Mouse (Mus musculus) embryo, embryonic 10 days (tissue): ENCODE data around the gene D10Wsu102e.
A peak's percentile ranks its signal among the peaks of the same experiment; 100 is the strongest.

Source experiments
- DNase-seq: peaks from one replicate; pipeline ENCODE4 v3.0.0-alpha.2; 2015; ENCODE audit warnings: low spot score

D10Wsu102e gene

DNA sequence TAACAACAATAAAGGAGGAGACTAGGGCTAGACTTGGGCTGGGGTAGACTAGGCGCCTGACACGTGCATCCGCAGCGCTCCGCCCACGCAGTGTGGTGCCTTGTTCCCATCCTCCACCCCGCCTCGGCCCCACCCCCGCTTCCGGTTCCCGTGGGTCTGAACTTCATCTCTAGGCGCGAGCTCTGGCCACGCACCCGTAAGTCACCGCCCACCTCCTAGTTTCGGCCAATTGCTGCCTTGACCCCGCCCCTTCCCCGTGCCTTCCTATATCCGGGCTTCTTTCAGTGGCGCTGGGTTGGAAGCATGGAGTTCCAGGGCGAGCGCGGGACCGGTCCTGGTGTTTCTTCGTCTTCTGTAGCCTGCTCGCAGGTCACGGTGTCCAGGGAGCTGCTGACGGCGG, at the start of gene D10Wsu102e:
Gene D10Wsu102e, plus strand, starts transcription at position 266 of the 400 bp plus-strand sequence.
- DNase-seq: peak; percentile 97

DNA sequence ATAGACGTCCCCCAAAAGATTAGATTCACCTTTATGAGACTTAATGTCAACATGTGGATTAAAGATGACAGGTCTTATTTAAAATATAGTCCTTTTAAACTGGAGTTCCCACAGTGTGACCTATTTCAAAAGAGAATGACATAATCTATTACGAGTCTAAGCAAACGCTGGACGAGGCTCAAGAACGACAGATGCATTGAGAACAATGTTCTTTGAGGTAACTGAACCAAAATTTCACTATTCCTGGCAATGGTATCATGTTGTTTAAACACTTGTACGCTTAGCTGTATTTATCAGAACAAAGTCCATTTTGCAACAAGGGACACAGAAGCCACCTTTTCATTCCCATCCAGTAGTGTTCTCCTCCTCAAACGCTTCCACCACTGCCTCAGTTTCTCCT, 49.7 kb upstream of the D10Wsu102e start:
- DNase-seq: no peak

DNA sequence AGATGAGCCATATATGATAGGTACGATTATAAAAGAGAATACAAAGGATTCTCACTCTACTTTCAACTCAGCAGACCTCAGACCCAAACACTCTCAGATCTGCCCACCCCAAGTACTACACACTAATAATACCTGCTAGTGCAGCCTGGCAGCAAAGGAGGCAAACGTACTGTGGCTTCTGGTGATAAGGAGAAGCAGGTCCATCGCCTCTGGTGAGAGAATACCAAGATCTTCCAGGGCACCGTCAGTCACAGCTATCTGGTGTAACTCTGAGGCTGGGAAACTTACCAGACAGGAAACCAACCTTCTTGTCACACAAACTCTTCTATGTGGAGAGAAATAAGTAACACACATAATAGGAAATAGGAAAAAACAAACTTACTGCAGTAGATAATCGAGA, 47.0 kb upstream of the D10Wsu102e start:
- no peak for DNase-seq

DNA sequence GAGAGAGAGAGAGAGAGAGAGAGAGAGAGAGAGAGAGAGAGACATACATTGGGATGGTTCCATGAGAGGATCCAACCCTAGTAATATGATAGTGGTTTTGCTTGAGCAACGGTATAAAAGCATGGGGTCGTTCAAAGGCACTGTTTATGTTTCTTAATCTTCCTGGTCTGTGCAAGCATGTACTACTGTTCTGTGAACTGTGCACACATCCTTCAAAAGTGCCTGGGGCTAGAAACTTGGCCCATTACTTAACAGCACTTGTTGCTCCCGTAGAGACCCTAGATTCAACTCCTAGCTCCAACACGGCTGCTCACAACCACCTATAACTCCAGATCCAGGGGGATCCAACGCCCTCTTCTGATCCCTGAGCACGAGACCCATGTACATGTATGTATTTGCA, 39.6 kb upstream of the D10Wsu102e start:
- no peak for DNase-seq

DNA sequence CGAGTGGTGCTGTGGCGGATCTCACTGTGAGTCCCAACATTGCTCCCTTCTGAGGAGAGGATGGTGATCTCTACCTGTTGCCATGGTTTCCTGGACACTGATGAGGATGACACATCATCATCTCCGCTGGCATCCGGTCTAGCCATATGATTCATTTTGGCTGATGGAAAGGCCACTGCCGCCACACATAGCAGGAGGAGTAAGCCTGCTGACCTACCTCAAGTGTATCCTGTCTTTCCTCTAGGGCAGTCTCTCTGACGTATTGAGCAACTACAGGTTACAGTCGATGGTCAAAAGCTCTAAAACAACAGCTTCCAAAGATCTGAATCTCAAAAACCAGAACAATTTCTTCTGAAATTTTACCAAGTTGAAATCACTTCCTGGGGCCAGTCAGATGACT, 39.2 kb upstream of the D10Wsu102e start:
- DNase-seq: no peak

DNA sequence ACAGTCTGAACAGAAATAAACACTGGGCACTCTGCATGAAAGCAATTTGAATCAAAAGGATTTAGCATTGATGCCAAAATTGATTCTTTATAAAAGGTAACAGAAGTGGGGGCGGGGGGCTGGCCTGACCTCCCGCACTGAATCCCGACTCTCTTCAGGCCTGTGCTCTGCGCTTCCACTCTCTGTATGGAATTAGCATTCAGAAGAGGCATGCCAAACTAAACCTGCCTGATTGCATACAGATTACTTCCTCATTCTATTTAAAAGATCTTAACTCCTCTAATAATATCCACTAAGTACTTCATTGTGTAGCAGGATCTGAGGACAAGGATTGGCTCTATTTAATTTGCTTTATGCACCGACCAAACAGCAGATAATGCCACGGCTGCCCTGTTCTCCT, 38.5 kb upstream of the D10Wsu102e start:
- no peak for DNase-seq

DNA sequence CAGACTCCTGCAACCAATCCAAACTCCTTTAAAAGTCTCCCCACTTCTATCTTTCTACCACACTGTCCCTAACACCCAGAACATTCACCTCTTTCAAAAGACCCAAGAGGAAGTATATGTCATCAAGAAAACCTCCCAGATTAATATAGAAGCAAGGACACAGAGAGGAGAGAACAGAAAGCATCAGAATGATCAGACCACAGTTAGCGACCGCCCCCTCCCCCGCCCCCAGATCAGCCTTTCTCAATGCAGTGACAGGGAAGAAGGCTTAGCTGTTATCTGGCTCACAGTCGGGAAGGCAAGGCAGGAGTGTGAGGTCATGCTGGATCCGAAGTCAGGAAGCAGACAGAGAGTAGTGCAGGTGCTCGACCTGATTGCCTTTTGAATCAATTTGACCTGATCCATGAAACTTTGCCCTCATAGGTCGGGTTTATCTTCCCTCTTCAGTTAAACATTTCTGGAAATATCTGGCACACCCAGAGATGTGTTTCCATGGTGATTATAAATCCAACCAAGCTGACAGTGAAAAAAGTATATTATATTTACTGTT, 37.4 kb upstream of the D10Wsu102e start:
- DNase-seq: no peak

DNA sequence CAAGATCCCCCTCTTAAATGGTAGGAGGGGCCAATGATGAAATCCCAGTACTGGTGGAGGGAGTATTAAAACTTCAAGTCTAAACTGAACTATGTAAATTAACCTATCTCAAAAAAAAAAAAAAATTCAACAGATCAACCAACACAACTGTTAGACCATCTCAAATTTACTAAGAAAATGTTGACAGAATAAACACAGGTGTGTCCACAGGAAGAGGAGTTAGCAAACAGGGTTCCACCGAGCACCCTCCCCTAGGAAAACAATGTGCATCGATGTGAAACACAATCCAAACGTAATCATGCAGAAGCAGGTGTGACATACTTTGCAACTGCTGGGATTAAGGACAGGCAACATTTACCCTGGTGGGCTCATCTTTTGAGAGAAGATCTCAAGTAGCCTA, 35.1 kb upstream of the D10Wsu102e start:
- DNase-seq: no peak

DNA sequence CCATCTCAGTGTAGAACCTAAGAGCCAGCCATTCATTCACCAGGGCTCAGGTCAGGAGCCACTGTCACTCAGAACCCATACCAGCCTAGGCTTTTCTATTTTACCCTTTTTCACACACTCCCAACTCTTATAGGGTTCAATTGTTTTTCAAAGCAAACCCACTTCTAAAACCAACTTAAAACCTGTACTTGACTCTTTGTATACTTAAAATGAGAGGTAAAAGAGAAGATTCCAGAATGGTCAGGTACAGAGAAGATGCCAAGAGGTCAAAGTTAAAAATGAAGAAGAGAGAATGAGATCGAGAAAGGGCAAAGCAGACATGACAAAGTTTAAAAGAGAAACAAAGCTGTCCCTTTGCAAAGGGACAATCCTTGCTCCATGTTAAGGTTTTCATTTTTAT, 34.1 kb upstream of the D10Wsu102e start:
- no peak for DNase-seq

DNA sequence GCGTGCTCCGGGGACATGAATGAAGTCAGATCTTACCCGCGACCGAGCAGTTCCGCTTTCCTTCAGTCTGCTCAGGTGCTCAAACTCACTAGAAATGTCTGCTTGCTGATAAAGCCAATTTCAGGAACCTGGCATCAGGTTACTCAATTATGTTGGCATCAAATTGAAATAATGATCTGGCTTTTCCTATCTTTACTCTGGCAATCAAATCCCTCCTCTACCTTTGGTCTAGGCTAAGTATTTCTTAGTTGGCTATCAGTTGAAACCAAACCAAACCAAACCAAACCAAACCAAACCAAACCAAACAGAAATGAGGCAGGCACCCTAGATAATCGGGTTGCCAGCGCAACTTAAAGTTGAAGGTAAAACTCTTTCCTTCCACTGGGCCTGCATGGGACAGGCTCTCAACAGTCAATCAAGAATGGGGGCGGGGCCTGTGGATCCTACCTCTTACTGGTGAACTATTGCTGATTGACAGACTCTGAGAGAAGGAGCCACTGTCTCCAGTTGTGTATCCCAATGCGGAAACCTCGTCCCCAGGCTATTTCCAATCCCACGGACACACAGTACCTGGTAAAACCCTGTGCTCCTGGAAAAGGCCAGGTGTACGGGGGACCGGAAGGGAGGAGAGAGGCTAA, 33.3 kb upstream of the D10Wsu102e start:
- DNase-seq: no peak

DNA sequence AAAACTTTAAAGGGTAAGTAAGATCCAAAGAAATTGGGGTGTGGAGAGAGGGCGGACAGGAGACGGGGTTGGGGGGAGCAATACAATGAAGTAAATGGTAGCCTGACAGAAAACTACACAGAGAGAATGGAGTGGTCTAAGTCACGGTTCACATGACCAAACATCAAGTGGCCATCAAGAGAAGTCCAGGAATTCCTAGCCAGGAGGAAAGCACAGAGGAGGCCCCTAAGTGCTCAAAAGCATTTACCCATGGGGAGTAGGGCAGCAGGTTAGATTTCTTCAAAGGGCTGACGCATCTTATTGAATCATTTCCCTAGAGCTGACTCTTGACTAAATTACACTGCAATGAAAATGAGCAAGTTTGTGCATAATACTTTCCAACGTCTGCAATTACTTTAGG, 31.2 kb upstream of the D10Wsu102e start:
- DNase-seq: no peak

DNA sequence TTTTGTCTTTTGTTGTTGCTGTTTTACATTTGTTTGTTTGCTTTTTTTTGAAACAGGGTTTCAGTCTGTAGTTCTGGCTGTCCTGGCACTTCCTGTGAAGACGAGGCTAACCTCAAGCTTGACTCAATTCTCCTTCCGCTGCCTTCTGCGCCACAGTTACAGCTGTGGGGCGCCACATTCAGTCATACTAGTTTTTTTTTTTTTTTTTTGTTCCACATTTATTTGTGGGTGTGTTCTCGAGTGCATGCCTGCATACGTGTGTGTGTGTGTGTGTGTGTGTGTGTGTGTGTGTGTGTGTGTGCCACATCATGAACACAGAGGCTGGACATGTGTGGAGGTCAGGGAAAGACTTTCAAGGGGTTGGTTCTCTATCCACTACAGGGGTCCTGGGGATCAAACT, 29.7 kb upstream of the D10Wsu102e start:
- no peak for DNase-seq

DNA sequence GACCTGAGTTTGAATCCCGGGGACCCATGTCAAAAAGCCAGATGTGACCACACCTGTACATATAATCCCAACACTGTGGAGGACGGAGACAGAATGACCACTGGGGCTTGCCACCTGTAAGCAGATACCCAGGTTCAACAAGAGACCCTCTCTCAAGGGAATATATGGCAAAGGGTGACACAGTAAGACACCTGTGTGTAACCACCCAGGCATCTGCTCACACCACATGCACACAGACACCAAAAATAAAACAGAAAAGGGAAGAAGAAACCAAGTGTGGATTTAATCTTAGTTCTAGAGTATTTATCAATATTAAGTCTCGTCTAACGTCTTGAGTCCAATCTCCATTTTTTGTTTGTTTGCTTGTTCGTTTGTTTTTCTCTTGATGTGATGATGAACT, 28.2 kb upstream of the D10Wsu102e start:
- DNase-seq: no peak

DNA sequence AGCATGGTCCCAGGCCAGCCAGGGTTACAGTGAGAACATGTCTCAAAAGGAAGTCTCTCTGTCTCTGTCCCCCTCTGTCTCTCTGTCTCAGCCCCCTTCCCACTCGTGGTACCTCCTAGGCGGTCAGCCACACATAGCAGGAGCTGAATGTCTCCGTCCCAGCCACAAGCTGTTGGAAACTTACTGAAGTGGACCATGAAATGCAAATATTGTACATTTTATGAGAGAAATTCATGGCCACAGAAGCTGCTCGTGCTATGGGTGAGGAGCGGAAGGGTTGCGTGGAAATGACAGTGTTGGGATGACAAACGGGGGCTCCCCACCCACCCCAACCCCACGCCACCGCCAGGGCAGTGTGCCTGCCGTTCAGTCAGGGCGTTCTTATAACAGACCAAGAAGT, 27.4 kb upstream of the D10Wsu102e start:
- no peak for DNase-seq

DNA sequence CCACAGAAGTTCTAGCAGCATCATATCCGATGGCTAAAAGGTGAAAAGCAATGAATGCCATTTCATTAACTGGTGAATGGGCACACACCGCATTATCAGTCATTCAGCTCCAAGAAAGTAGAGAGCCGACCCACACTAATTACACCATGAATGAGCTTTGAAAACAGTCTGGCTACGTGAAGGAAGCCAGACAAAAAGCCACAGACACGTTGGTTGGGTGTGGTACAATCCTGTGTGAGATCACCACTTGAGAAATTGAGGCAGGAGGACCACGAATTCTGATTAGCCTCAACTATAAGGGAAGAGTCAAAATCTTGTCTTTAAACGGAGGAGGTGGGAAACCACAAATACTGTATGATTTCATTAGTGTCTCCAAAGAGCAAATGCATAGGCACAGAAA, 23.7 kb upstream of the D10Wsu102e start:
- DNase-seq: no peak

DNA sequence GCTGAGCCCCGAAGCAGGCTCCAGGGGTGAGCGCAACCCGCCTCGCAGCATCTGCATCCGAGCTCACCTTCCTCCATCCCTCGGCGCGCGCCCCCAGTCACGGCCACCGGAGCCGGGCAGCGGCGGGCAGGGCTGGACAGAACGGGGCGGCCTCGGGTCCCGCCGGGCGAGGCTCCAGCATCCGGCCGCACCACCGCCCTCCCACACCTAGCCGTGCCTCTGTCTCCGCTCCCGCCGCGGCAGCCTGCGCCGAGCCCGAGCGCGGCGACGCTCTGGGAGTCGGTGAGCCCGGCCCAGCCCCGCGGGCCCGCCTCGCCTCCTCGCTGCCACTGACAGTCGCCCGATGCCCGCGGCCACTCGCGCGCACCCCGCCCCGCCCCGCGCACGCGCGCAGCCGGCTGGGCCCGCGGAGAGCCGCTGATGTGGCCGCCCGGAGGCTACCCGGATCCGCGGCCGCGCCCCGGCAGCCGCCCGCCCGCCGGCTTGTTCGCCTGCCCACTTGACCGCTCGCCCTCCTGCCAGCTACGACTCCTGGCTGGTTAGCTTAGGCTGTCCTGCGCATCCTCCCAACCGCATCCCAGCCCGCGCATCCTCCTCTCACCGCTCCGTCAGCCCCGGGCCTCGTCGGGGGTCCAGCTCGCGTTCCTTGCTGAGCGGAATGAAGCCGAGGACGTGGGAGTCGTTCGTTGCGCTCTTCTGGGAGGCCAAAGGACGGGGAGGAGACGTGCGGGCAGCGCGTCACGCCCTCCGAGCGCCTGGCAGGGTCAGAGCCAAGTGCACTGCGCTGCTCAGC, 22.7 kb upstream of the D10Wsu102e start, which contains the start of gene Slc41a2:
Gene Slc41a2, minus strand, starts transcription at position 724 of the 793 bp plus-strand sequence.
- peak; percentile 72 for DNase-seq

DNA sequence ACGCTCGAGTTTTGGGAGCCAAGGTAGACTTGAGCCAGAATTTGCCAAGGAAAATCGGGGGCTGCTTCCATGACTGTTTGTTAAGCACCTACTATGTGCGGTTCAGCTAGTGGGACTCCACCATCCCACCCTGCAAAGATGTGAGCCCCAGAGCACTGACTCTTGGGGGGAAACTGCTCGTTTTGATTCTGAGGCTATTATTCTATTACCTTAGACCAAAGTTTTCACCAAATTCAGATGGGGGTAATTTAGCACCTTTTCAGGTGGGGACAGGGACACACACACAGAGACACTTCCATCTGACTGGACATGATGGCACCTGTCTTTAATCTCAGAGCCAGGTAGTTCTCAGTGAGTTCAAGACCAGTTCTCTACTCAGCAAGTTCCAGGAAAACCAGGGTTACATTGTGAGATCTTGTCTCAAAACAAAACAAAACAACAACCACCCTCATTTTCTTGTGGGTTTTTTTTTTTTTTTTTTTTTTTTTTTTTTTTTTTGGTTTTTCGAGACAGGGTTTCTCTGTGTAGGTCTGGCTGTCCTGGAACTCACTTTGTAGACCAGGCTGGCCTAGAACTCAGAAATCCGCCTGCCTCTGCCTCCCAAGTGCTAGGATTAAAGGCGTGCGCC, 21.9 kb upstream of the D10Wsu102e start:
- no peak for DNase-seq

DNA sequence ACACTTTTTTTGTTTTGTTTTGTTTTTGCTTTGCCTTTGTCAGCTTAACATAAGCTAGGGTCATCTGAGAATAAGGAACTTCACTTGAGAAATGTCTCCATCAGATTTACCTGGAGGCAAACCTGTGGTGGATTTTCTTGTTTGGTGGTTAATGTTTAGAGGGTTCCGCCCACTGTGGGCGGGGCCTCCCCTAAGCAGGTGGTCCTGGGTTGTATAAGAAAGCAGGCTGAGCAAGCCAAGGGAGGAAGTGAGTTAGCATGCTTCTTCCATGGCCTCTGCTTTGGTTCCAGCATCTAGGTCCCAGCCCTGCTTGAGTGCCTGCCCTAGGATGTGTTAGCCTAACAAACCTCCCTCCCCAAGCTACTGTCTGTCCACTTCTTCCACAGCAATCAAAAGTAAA, 18.8 kb upstream of the D10Wsu102e start:
- DNase-seq: no peak

DNA sequence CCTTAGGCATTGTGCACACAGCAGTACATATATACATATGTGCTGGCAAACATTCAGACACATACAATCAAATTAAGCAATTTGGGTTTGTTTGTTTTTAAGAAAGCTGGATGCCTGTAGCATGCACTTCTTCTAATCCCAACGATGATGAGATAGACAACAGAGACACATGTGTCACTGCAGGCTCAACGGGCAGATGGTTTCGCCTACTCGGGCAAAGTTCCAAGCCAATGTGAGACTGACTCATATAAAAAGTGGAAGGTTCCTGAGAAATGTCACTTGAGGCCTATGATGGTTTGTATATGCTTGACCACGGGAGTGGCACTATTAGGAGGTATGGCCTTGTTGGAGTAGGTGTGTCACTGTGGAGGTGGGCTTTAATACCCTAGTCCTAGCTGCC, 16.9 kb upstream of the D10Wsu102e start:
- DNase-seq: no peak

DNA sequence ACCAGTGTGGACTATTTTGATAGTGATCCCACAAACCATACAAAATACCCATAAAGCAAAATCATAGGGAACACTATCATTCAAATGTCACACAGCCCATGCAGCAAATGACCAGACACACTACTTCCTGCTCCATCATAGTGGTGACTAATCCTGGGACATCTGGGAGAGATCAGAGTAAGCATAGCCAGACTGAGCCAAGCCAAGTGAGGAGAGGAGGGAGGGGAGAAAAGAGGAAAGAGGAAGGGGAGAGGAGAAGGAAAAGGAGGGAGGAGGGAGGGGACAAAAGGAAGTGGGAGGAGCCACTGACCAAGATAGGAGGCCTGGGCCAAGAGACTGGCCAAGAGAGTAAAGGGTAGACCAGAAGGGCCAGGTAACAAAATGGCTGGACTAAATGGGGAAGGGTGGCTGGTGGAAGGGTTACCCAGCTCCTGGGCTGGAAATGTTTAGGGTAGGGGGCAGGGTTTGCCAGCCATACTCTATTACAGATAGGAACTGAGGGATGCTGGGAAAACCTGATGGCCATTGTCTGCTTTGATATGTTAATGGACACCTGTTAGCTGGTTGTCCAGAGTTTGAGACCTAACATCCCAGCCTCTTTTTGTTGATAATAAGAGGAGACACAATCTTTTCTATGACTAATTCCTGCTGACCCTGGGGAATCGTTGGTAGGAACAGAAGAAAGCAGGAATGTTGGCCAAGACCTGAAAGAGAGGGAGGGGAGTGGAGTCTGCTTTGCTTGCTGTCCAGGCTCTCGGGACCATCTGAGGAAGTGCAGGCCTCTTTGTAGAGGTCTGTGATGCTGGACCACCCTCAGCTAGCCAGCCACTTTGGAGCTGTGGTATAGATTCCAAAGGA, 16.0 kb upstream of the D10Wsu102e start:
- DNase-seq: no peak

DNA sequence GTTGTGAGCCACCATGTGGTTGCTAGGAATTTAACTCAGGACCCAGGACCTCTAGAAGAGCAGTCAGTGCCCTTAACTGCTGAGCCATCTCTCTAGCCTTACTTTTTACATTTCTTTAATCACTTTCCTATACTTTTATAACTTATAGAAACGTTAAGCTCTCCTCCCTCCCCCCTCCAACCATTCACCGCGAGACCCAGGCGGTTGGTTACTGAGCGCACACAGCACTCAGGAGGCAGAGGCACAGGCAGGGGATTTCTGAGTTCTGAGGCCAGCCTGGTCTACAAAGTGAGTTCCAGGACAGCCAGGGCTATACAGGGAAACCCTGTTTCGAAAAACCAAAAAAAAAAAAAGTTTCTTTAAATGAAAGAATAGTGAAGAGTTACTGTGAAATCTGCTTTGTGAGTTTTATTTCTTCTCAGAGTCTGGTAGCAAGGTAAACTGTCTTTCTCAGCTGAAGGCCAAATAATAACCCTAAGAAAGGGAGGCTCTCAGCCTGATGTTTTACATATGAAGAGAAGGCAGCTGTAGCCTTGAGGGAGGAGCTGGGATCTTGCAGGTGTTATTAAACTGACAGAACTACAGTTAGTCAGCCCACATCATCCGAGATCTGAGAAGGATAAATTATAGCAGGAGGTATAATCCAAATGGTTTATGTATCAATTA, 14.2 kb upstream of the D10Wsu102e start:
- DNase-seq: no peak

DNA sequence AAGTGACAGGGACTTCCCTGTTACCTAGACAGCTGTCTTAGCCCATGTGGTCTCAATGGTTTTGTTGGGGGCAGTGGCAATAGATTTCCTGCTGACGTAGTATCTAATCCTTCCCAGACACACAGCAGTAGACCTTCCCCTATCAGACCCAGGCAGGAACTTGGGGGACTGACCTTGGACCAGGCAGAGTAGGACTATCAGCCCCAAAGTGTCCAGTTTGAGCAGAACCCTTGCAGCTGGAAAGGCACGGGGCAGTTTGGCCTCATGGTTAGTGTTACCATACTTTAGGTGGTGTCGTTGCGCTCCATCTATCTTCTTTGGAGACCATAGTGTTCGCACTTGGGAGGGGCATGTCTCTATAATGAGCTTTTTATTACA, 13.7 kb upstream of the D10Wsu102e start:
- no peak for DNase-seq
